Mouse (Mus musculus) B cell, adult 62 days (primary cell): ENCODE measurements around the gene Pea15a. TPM values are rescaled to one million over a fixed set of nuclear protein-coding genes. Genes with fewer than 3 reads are reported as not detected.

Source experiments
- total RNA-seq: library from RNA; stranded (reverse); gene quantifications from 4 replicates; pipeline ENCODE4 v1.2.4, GENCODE M21; 2023

Pea15a gene
- 25.2 to 33.4 TPM (median 29.6 TPM) in 4 replicates for total RNA-seq

GRCm38 (mm10) chr1:172206141-172206917 is at the start of gene Pea15a:
Pea15a (minus strand) TSS chr1:172206804.

GRCm38 (mm10) chr1:172219451-172220406 is 13.1 kb upstream of the Pea15a start, which contains the start of gene Casq1:
Casq1 (minus strand) TSS chr1:172219868.

GRCm38 (mm10) chr1:172147835-172148278 is 58.7 kb downstream of the Pea15a start, which contains the start of gene Dcaf8:
Dcaf8 (plus strand) TSS chr1:172148084.

Other genes starting within 250 kb of the Pea15a start
- 5.2 to 9.8 TPM (median 6.4 TPM) in 4 replicates for gene Vangl2, start 178.4 kb downstream of the Pea15a start, total RNA-seq
- gene Nhlh1, start 149.2 kb downstream of the Pea15a start, total RNA-seq = not detected in 4 replicates
- 152 to 166 TPM (median 154 TPM) in 4 replicates for gene Copa, start 124.3 kb downstream of the Pea15a start, total RNA-seq
- gene Ncstn, start 124.0 kb downstream of the Pea15a start, total RNA-seq = 91.0 to 99.8 TPM (median 98.2 TPM) in 4 replicates
- gene Pex19, start 80.0 kb downstream of the Pea15a start, total RNA-seq = 50.1 to 62.8 TPM (median 56.7 TPM) in 4 replicates
- 108 to 119 TPM (median 112 TPM) in 4 replicates for gene Dcaf8, start 58.7 kb downstream of the Pea15a start, total RNA-seq
- 0.60 TPM in 1 of 4 replicates, not detected in the others for gene Casq1, start 13.1 kb upstream of the Pea15a start, total RNA-seq
- gene Atp1a4, start 51.6 kb upstream of the Pea15a start, total RNA-seq = not detected in 4 replicates
- 22.6 to 31.4 TPM (median 27.2 TPM) in 4 replicates for gene Igsf8, start 54.8 kb upstream of the Pea15a start, total RNA-seq
- not detected in 4 replicates for gene Atp1a2, start 91.3 kb upstream of the Pea15a start, total RNA-seq
- gene Kcnj9, start 122.5 kb upstream of the Pea15a start, total RNA-seq = 0.15 TPM in 2 of 4 replicates, not detected in the others
- 0.94 to 1.5 TPM (median 1.2 TPM) in 4 replicates for gene Kcnj10, start 134.4 kb upstream of the Pea15a start, total RNA-seq
- 26.4 to 30.1 TPM (median 29.0 TPM) in 4 replicates for gene Pigm, start 169.7 kb upstream of the Pea15a start, total RNA-seq